16 mouse cellular contexts compared by ENCODE assay signal in genomic region chr16:45952035-45952434, GRCm38 (mm10). TPM values are rescaled to one million over a fixed set of nuclear protein-coding genes. Genes with fewer than 3 reads are reported as not detected.
DNase-seq lines count a peak whose midpoint lies in the region; ATAC-seq lines count a peak whose summit lies in the region.
"Had no signal": no experiment of that assay in that cellular context is flagged by ENCODE, and none has a peak within 500 bp of the region (broad histone marks: within the 10 kb centered on the region; RNA-seq: fewer than 3 reads in every experiment).

No protein-coding gene starts in this region.

- no peaks in the 10 kb centered on the region for H3K27me3 ChIP-seq in lung, embryonic 15.5 days
- no peaks in the 10 kb centered on the region for H3K27me3 ChIP-seq in intestine, embryonic 14.5 days (replicated peaks; ENCODE audit: control insufficient read depth, insufficient read depth, low read length)
- H3K27me3 ChIP-seq in stomach, embryonic 15.5 days (replicated peaks), result no peaks in the 10 kb centered on the region
- H3K27me3 ChIP-seq: heart, embryonic 15.5 days; midbrain, embryonic 13.5 days had no signal

- no peak overlapping the region for H3K4me3 ChIP-seq in lung, embryonic 15.5 days
- H3K4me3 ChIP-seq in intestine, embryonic 14.5 days (ENCODE audit: low read depth, low read length), result peak overlapping the region; percentile 3
- no peak overlapping the region for H3K4me3 ChIP-seq in stomach, embryonic 15.5 days (replicated peaks)
- H3K4me3 ChIP-seq: erythroblast, embryonic 14.5 days; gastrocnemius, adult 2 months; heart, embryonic 15.5 days; midbrain, embryonic 13.5 days had no signal

- no peak overlapping the region for H3K4me2 ChIP-seq in lung, embryonic 15.5 days
- peak overlapping the region; percentile 28 for H3K4me2 ChIP-seq in intestine, embryonic 14.5 days (ENCODE audit: low read length)
- H3K4me2 ChIP-seq in stomach, embryonic 15.5 days, result peak overlapping the region; percentile 33; the same call in 1 of the 2 replicates
- H3K4me2 ChIP-seq: heart, embryonic 15.5 days; midbrain, embryonic 13.5 days had no signal

- intact Hi-C loops in heart, postnatal 14 days (cut with DNase I), result no loop called here

- H3K36me3 ChIP-seq in lung, embryonic 15.5 days, result no peaks in the 10 kb centered on the region
- H3K36me3 ChIP-seq in intestine, embryonic 14.5 days (ENCODE audit: control insufficient read depth, insufficient read depth, low read length), result no peaks in the 10 kb centered on the region
- no peaks in the 10 kb centered on the region for H3K36me3 ChIP-seq in stomach, embryonic 15.5 days
- H3K36me3 ChIP-seq: G1E; heart, embryonic 15.5 days; midbrain, embryonic 13.5 days had no signal

- no peak for ATAC-seq in lung, embryonic 15.5 days (ENCODE audit: borderline replicate concordance, extremely low read depth, low FRiP score, low TSS enrichment)
- no peak for ATAC-seq in intestine, embryonic 14.5 days (replicated peaks; ENCODE audit: low FRiP score, low TSS enrichment, low read depth)
- no peak for ATAC-seq in stomach, embryonic 15.5 days (ENCODE audit: insufficient read depth, low FRiP score, low read depth)
- ATAC-seq: forebrain, postnatal 0 days; midbrain, embryonic 13.5 days had no signal

- H3K9me3 ChIP-seq in lung, embryonic 15.5 days, result no peaks in the 10 kb centered on the region
- H3K9me3 ChIP-seq in intestine, embryonic 14.5 days (ENCODE audit: control insufficient read depth, low read length), result no peaks in the 10 kb centered on the region
- H3K9me3 ChIP-seq in stomach, embryonic 15.5 days, result no peaks in the 10 kb centered on the region
- H3K9me3 ChIP-seq: G1E; heart, embryonic 15.5 days; midbrain, embryonic 13.5 days had no signal

- peak overlapping the region; percentile 76 for H3K27ac ChIP-seq in lung, embryonic 15.5 days
- H3K27ac ChIP-seq in intestine, embryonic 14.5 days (ENCODE audit: low read depth), result peak overlapping the region; percentile 72; the same call in 1 of the 2 replicates
- peak overlapping the region; percentile 51 for H3K27ac ChIP-seq in stomach, embryonic 15.5 days
- H3K27ac ChIP-seq: gastrocnemius, adult 2 months; heart, embryonic 15.5 days; midbrain, embryonic 13.5 days had no signal

- DNase-seq in lung, adult 18-20 months, result no peak
- no peak for DNase-seq in intestine, embryonic 14.5 days (ENCODE audit: low spot score)
- DNase-seq in kidney, postnatal 14 days, result peak; percentile 57
- no peak for DNase-seq in heart, postnatal 14 days
- DNase-seq in cerebellum, postnatal 25 days, result no peak
- DNase-seq: adrenal gland, postnatal 25 days; cerebellum, adult 9-10 months; forebrain, postnatal 0 days; gastrocnemius, adult 2 months; heart, adult 11 months had no signal

- H3K9ac ChIP-seq in lung, embryonic 15.5 days, result no peak overlapping the region
- H3K9ac ChIP-seq in intestine, embryonic 14.5 days (ENCODE audit: low read length), result no peak overlapping the region
- no peak overlapping the region for H3K9ac ChIP-seq in stomach, embryonic 15.5 days
- H3K9ac ChIP-seq: forebrain, postnatal 0 days; heart, embryonic 15.5 days; midbrain, embryonic 13.5 days had no signal

- 45% methylated on average over 2 of the region's 2 CpGs for WGBS in lung, embryonic 15.5 days
- 76% methylated on average over 2 of the region's 2 CpGs for WGBS in intestine, embryonic 14.5 days
- WGBS in stomach, embryonic 15.5 days, result 52% methylated on average over 2 of the region's 2 CpGs

- H3K4me1 ChIP-seq in lung, embryonic 15.5 days, result peaks cover 8% of the 10 kb centered on the region; the same call in 1 of the 2 replicates
- no peaks in the 10 kb centered on the region for H3K4me1 ChIP-seq in intestine, embryonic 14.5 days (replicated peaks; ENCODE audit: control insufficient read depth, insufficient read depth, low read length)
- no peaks in the 10 kb centered on the region for H3K4me1 ChIP-seq in stomach, embryonic 15.5 days
- H3K4me1 ChIP-seq: heart, embryonic 15.5 days; midbrain, embryonic 13.5 days had no signal

RNA-seq across cellular contexts. Expression of gene Phldb2, which starts 1.4 kb away (rescaled TPM):
- 54.9 and 58.9 TPM in 2 replicates for polyA plus RNA-seq in lung, embryonic 15.5 days (2015; fragmentation: Nextera tagmentation; extraction: Ambion mirVana)
- 35.2 and 43.7 TPM in 2 replicates for polyA plus RNA-seq in intestine, embryonic 14.5 days (2014; fragmentation: Nextera tagmentation; extraction: Ambion mirVana)
- polyA plus RNA-seq in stomach, embryonic 15.5 days (2015; fragmentation: Nextera tagmentation; extraction: Ambion mirVana), result 31.4 and 33.3 TPM in 2 replicates
- 10 to 100 TPM; 25.5 to 27.5 TPM for total RNA-seq in heart, postnatal 14 days (2021)
- polyA plus RNA-seq: G1E had no signal

RNA-seq across cellular contexts. Expression of gene Plcxd2, which starts 58.0 kb away (rescaled TPM):
- polyA plus RNA-seq in lung, embryonic 15.5 days (2015; fragmentation: Nextera tagmentation; extraction: Ambion mirVana), result 0.85 and 1.1 TPM in 2 replicates
- 1.4 and 1.7 TPM in 2 replicates for polyA plus RNA-seq in intestine, embryonic 14.5 days (2014; fragmentation: Nextera tagmentation; extraction: Ambion mirVana)
- 2.2 and 2.4 TPM in 2 replicates for polyA plus RNA-seq in stomach, embryonic 15.5 days (2015; fragmentation: Nextera tagmentation; extraction: Ambion mirVana)
- under 1 TPM; 0.12 to 0.34 TPM for total RNA-seq in heart, postnatal 14 days (2021)
- polyA plus RNA-seq: G1E had no signal
